Mouse (Mus musculus) kidney, postnatal 0 days (tissue): ENCODE results near the gene Sdk2. TPM values are rescaled to one million over a fixed set of nuclear protein-coding genes. Genes with fewer than 3 reads are reported as not detected.

ENCODE experiments used
- ATAC-seq: fragments of 200-750 bp; cut with Nextera tagmentation; replicated peaks from 2 replicates; pipeline ENCODE4 v1.8.0; 2017; ENCODE audit warnings: low read depth, moderate number of reproducible peaks, moderate TSS enrichment, moderate library complexity; ENCODE audit not compliant: low FRiP score
- DNase-seq: peaks from one replicate; pipeline ENCODE4 v3.0.0-alpha.2; 2016; ENCODE audit warnings: low spot score
- H3K27ac ChIP-seq: fragments of 300-500 bp; sonication (generic); 2 replicates; pipeline ENCODE4 v1.5.1; 2014; ENCODE audit warnings: mild to moderate bottlenecking
- H3K27me3 ChIP-seq: fragments of 300-500 bp; sonication (generic); 2 replicates; pipeline ENCODE4 v1.6.1; 2014; ENCODE audit warnings: low read length, mixed read lengths; ENCODE audit not compliant: insufficient read depth
- H3K36me3 ChIP-seq: fragments of 300-500 bp; sonication (generic); 2 replicates; pipeline ENCODE4 v1.6.1; 2014; ENCODE audit warnings: low read length, mixed read lengths; ENCODE audit not compliant: insufficient read depth
- H3K4me1 ChIP-seq: fragments of 300-500 bp; sonication (generic); replicated peaks from 2 replicates; pipeline ENCODE4 v1.6.1; 2014; ENCODE audit warnings: antibody characterized with exemption, low read length, mixed read lengths; ENCODE audit not compliant: insufficient read depth
- H3K4me2 ChIP-seq: fragments of 300-500 bp; sonication (generic); 2 replicates; pipeline ENCODE4 v1.6.1; 2014; ENCODE audit warnings: mild to moderate bottlenecking, low read length, moderate library complexity, mixed read lengths
- H3K4me3 ChIP-seq: fragments of 300-500 bp; sonication (generic); replicated peaks from 2 replicates; pipeline ENCODE4 v1.5.1; 2014; ENCODE audit warnings: low read depth, low read length
- H3K9ac ChIP-seq: fragments of 300-500 bp; sonication (generic); 2 replicates; pipeline ENCODE4 v1.6.1; 2014; ENCODE audit warnings: low read depth, low read length
- H3K9me3 ChIP-seq: fragments of 300-500 bp; sonication (generic); replicated peaks from 2 replicates; pipeline ENCODE4 v1.6.1; 2016; ENCODE audit warnings: low read length, inconsistent platforms, mixed read lengths
- CTCF ChIP-seq: IDR thresholded peaks from 2 replicates; pipeline ENCODE4 v1.5.1; 2016; ENCODE audit warnings: antibody characterized with exemption, low read depth, mild to moderate bottlenecking, moderate library complexity
- whole genome bisulfite sequencing: fragments of 180-500 bp; shearing (Covaris S2); extraction: QIAGEN DNeasy Blood & Tissue Kit; methylation state at CpG from one replicate; pipeline ENCODE4 v1.1.7; 2014; 5-methylcytosine and 5-hydroxymethylcytosine counted together
- polyA plus RNA-seq: library from polyadenylated mRNA; unstranded; fragments of >200 nt; fragmentation: Nextera tagmentation; extraction: Ambion mirVana; gene quantifications from 2 replicates; pipeline ENCODE4 v1.2.1, GENCODE M21; 2015

Gene Sdk2
- polyA plus RNA-seq, 1 experiment from 2014 or later: 2.2 TPM

- Histone ChIP-seq H3K9ac (no peak overlapping the region), H3K4me1 (no peaks in the 10 kb centered on the region), H3K27ac (no peak overlapping the region), H3K9me3 (no peaks in the 10 kb centered on the region), H3K36me3 (no peaks in the 10 kb centered on the region), H3K27me3 (no peaks in the 10 kb centered on the region), H3K4me2 (no peak overlapping the region), H3K4me3 (no peak overlapping the region)
- TF ChIP-seq CTCF: no peak
- WGBS: 71% methylated on average over 8 of the region's 8 CpGs
- ATAC-seq: no peak
- DNase-seq: no peak
Observed at GRCm38 (mm10) chr11:113883031-113883430, 183.8 kb downstream of the Sdk2 start.

- TF ChIP-seq CTCF: no peak
- Histone ChIP-seq H3K9ac (no peak overlapping the region), H3K27ac (no peak overlapping the region), H3K4me3 (no peak overlapping the region), H3K4me2 (no peak overlapping the region), H3K36me3 (no peaks in the 10 kb centered on the region), H3K4me1 (no peaks in the 10 kb centered on the region), H3K9me3 (no peaks in the 10 kb centered on the region), H3K27me3 (no peaks in the 10 kb centered on the region)
- ATAC-seq (no peak), DNase-seq (no peak)
- 88% methylated on average over 6 of the region's 6 CpGs for WGBS
Observed at GRCm38 (mm10) chr11:113881864-113882263, 185.0 kb downstream of the Sdk2 start.

GRCm38 (mm10) chr11:113867066-113867465 is 199.8 kb downstream of the Sdk2 start:
- DNase-seq (no peak), ATAC-seq (no peak)
- H3K4me2 ChIP-seq: no peak overlapping the region
- H3K27ac ChIP-seq: no peak overlapping the region
- H3K36me3 ChIP-seq: no peaks in the 10 kb centered on the region
- no peak overlapping the region for H3K9ac ChIP-seq
- H3K9me3 ChIP-seq: no peaks in the 10 kb centered on the region
- no peak overlapping the region for H3K4me3 ChIP-seq
- TF ChIP-seq CTCF: no peak
- H3K27me3 ChIP-seq: no peaks in the 10 kb centered on the region
- WGBS: 82% methylated on average over 8 of the region's 8 CpGs
- H3K4me1 ChIP-seq: no peaks in the 10 kb centered on the region

- Histone ChIP-seq H3K27ac (no peak overlapping the region), H3K9ac (no peak overlapping the region), H3K4me2 (no peak overlapping the region), H3K36me3 (no peaks in the 10 kb centered on the region), H3K9me3 (no peaks in the 10 kb centered on the region), H3K4me1 (no peaks in the 10 kb centered on the region), H3K4me3 (no peak overlapping the region), H3K27me3 (no peaks in the 10 kb centered on the region)
- ATAC-seq: peak; percentile 84
- WGBS: 32% methylated on average over 8 of the region's 8 CpGs
- peak; percentile 99 for TF ChIP-seq CTCF
- peak; percentile 94 for DNase-seq
Observed at GRCm38 (mm10) chr11:113865627-113866026, 201.2 kb downstream of the Sdk2 start.

GRCm38 (mm10) chr11:113863408-113863807 is 203.4 kb downstream of the Sdk2 start:
- Histone ChIP-seq H3K27me3 (no peaks in the 10 kb centered on the region), H3K27ac (no peak overlapping the region), H3K4me2 (no peak overlapping the region), H3K36me3 (no peaks in the 10 kb centered on the region), H3K4me1 (no peaks in the 10 kb centered on the region), H3K4me3 (no peak overlapping the region), H3K9ac (no peak overlapping the region), H3K9me3 (no peaks in the 10 kb centered on the region)
- 76% methylated on average over 5 of the region's 5 CpGs for WGBS
- DNase-seq: no peak
- no peak for ATAC-seq
- TF ChIP-seq CTCF: peak; percentile 64

GRCm38 (mm10) chr11:113855661-113856060 is 211.2 kb downstream of the Sdk2 start:
- no peak for ATAC-seq
- H3K27ac ChIP-seq: no peak overlapping the region
- H3K4me1 ChIP-seq: no peaks in the 10 kb centered on the region
- H3K4me3 ChIP-seq: no peak overlapping the region
- no peaks in the 10 kb centered on the region for H3K36me3 ChIP-seq
- TF ChIP-seq CTCF: no peak
- no peaks in the 10 kb centered on the region for H3K9me3 ChIP-seq
- DNase-seq: no peak
- no peak overlapping the region for H3K4me2 ChIP-seq
- no peak overlapping the region for H3K9ac ChIP-seq
- H3K27me3 ChIP-seq: no peaks in the 10 kb centered on the region
- WGBS: 81% methylated on average over 13 of the region's 13 CpGs

- no peak for DNase-seq
- Histone ChIP-seq H3K4me2 (no peak overlapping the region), H3K27me3 (no peaks in the 10 kb centered on the region), H3K4me3 (no peak overlapping the region), H3K4me1 (no peaks in the 10 kb centered on the region), H3K9me3 (no peaks in the 10 kb centered on the region), H3K27ac (no peak overlapping the region), H3K9ac (no peak overlapping the region), H3K36me3 (no peaks in the 10 kb centered on the region)
- no peak for TF ChIP-seq CTCF
- WGBS: 76% methylated on average over 8 of the region's 8 CpGs
- ATAC-seq: no peak
Observed at GRCm38 (mm10) chr11:113851750-113852149, 215.1 kb downstream of the Sdk2 start.
